Mouse (Mus musculus) forebrain, postnatal 0 days (tissue): ENCODE measurements around the gene Lztfl1. TPM values are rescaled to one million over a fixed set of nuclear protein-coding genes. Genes with fewer than 3 reads are reported as not detected.

Experiments used
- ATAC-seq: fragments of 200-750 bp; cut with Nextera tagmentation; 2 replicates; pipeline ENCODE4 v1.8.0; 2017; ENCODE audit warnings: mild to moderate bottlenecking, moderate library complexity
- DNase-seq: peaks from one replicate; pipeline ENCODE4 v3.0.0-alpha.2; 2015
- H3K27ac ChIP-seq: fragments of 300-500 bp; sonication (generic); 2 replicates; pipeline ENCODE4 v1.5.1; 2014; ENCODE audit warnings: low read depth, mild to moderate bottlenecking, antibody characterized with exemption, low read length, moderate library complexity, mixed read lengths
- H3K27me3 ChIP-seq: fragments of 300-500 bp; sonication (generic); 2 replicates; pipeline ENCODE4 v1.6.1; 2014; ENCODE audit warnings: mild to moderate bottlenecking, low read length, mixed read lengths; ENCODE audit not compliant: insufficient read depth
- H3K36me3 ChIP-seq: fragments of 300-500 bp; sonication (generic); 2 replicates; pipeline ENCODE4 v1.6.1; 2014; ENCODE audit warnings: mild to moderate bottlenecking, moderate library complexity; ENCODE audit not compliant: insufficient read depth
- H3K4me1 ChIP-seq: fragments of 300-500 bp; sonication (generic); 2 replicates; pipeline ENCODE4 v1.6.1; 2014; ENCODE audit warnings: antibody characterized with exemption; ENCODE audit not compliant: insufficient read depth
- H3K4me2 ChIP-seq: fragments of 300-500 bp; sonication (generic); 2 replicates; pipeline ENCODE4 v1.6.1; 2014; ENCODE audit warnings: low read depth, mild to moderate bottlenecking, moderate library complexity
- H3K4me3 ChIP-seq: fragments of 300-500 bp; sonication (generic); 2 replicates; pipeline ENCODE4 v1.5.1; 2014; ENCODE audit warnings: low read depth, low read length, mixed read lengths
- H3K9ac ChIP-seq: fragments of 300-500 bp; sonication (generic); 2 replicates; pipeline ENCODE4 v1.6.1; 2014; ENCODE audit warnings: mild to moderate bottlenecking
- H3K9me3 ChIP-seq: fragments of 300-500 bp; sonication (generic); 2 replicates; pipeline ENCODE4 v1.6.1; 2016; ENCODE audit warnings: low read length
- CTCF ChIP-seq: sonication (generic); IDR thresholded peaks from 2 replicates; pipeline ENCODE4 v1.5.1; 2016; ENCODE audit warnings: antibody characterized with exemption, control low read depth, low read depth
- WGBS: fragments of 180-500 bp; shearing (Covaris S2); extraction: QIAGEN DNeasy Blood & Tissue Kit; methylation state at CpG from one replicate; pipeline ENCODE4 v1.1.7; 2014; 5-methylcytosine and 5-hydroxymethylcytosine counted together
- polyA plus RNA-seq: library from polyadenylated mRNA; unstranded; fragments of >200 nt; fragmentation: Nextera tagmentation; extraction: Ambion mirVana; gene quantifications from 2 replicates; pipeline ENCODE4 v1.2.1, GENCODE M21; 2015
- total RNA-seq: library from RNA; depleted of rRNA; stranded (reverse); fragments of >200 nt; gene quantifications from 2 replicates; pipeline ENCODE4 v1.2.3, GENCODE M21; 2014; rRNA removed

The Lztfl1 gene
- total RNA-seq (36.5 and 37.9 TPM in 2 replicates), polyA plus RNA-seq (37.5 and 42.3 TPM in 2 replicates)

- no peak for TF ChIP-seq CTCF
- Histone ChIP-seq H3K36me3 (no peaks in the 10 kb centered on the region), H3K9ac (peak within 1 kb of the TSS; percentile 75), H3K4me1 (0 out of 2 replicates have a peak, but pooled peaks cover 5% of the 10 kb centered on the region), H3K4me2 (peak within 1 kb of the TSS; percentile 68), H3K9me3 (no peaks in the 10 kb centered on the region), H3K27me3 (no peaks in the 10 kb centered on the region), H3K4me3 (peak within 1 kb of the TSS; percentile 84), H3K27ac (no peak within 1 kb of the TSS)
- WGBS: under 1% methylated on average over 55 of the region's 55 CpGs
- peak; percentile 99 for DNase-seq
- peak; percentile 99 for ATAC-seq
Measured at GRCm38 (mm10) chr9:123717186-123718008, at the start of gene Lztfl1. TSS of gene Lztfl1 (minus strand) at chr9:123717697.

GRCm38 (mm10) chr9:123766996-123767395 lies 49.5 kb upstream of the Lztfl1 start:
- WGBS: 90% methylated on average over 3 of the region's 3 CpGs
- no peak overlapping the region for H3K27ac ChIP-seq

GRCm38 (mm10) chr9:123763771-123764170 lies 46.3 kb upstream of the Lztfl1 start:
- no peaks in the 10 kb centered on the region for H3K9me3 ChIP-seq
- no peak for TF ChIP-seq CTCF
- H3K9ac ChIP-seq: no peak overlapping the region
- DNase-seq (no peak), ATAC-seq (no peak)
- H3K4me3 ChIP-seq: no peak overlapping the region
- no peaks in the 10 kb centered on the region for H3K27me3 ChIP-seq
- H3K4me2 ChIP-seq: no peak overlapping the region
- WGBS: 82% methylated on average over 3 of the region's 3 CpGs
- H3K27ac ChIP-seq: no peak overlapping the region
- H3K36me3 ChIP-seq: no peaks in the 10 kb centered on the region
- H3K4me1 ChIP-seq: no peaks in the 10 kb centered on the region

More at GRCm38 (mm10) chr9:123766996-123767395, 49.5 kb upstream of the Lztfl1 start:
- no peak for DNase-seq
- Histone ChIP-seq H3K36me3 (no peaks in the 10 kb centered on the region), H3K9ac (no peak overlapping the region), H3K4me2 (no peak overlapping the region), H3K9me3 (no peaks in the 10 kb centered on the region), H3K27me3 (no peaks in the 10 kb centered on the region), H3K4me1 (no peaks in the 10 kb centered on the region), H3K4me3 (no peak overlapping the region)
- no peak for ATAC-seq
- TF ChIP-seq CTCF: no peak

- no peak for DNase-seq
- Histone ChIP-seq H3K27me3 (no peaks in the 10 kb centered on the region), H3K9me3 (no peaks in the 10 kb centered on the region), H3K4me1 (no peaks in the 10 kb centered on the region), H3K4me3 (no peak overlapping the region), H3K36me3 (no peaks in the 10 kb centered on the region), H3K4me2 (no peak overlapping the region), H3K9ac (no peak overlapping the region), H3K27ac (no peak overlapping the region)
- TF ChIP-seq CTCF: no peak
- 88% methylated on average over 4 of the region's 4 CpGs for WGBS
- no peak for ATAC-seq
Measured at GRCm38 (mm10) chr9:123762886-123763285, 45.4 kb upstream of the Lztfl1 start.

- H3K9me3 ChIP-seq: no peaks in the 10 kb centered on the region
- ATAC-seq: no peak
- WGBS: 90% methylated on average over 3 of the region's 3 CpGs
Measured at GRCm38 (mm10) chr9:123760806-123761205, 43.3 kb upstream of the Lztfl1 start.

GRCm38 (mm10) chr9:123758645-123759044 lies 41.1 kb upstream of the Lztfl1 start:
- 70% methylated on average over 4 of the region's 4 CpGs for WGBS
- Histone ChIP-seq H3K27ac (no peak overlapping the region), H3K4me3 (no peak overlapping the region), H3K4me2 (no peak overlapping the region), H3K36me3 (no peaks in the 10 kb centered on the region), H3K9me3 (no peaks in the 10 kb centered on the region), H3K9ac (no peak overlapping the region), H3K27me3 (no peaks in the 10 kb centered on the region), H3K4me1 (no peaks in the 10 kb centered on the region)
- DNase-seq: no peak
- no peak for TF ChIP-seq CTCF
- no peak for ATAC-seq

More at GRCm38 (mm10) chr9:123760806-123761205, 43.3 kb upstream of the Lztfl1 start:
- Histone ChIP-seq H3K36me3 (no peaks in the 10 kb centered on the region), H3K27me3 (no peaks in the 10 kb centered on the region), H3K4me3 (no peak overlapping the region), H3K4me1 (no peaks in the 10 kb centered on the region), H3K9ac (no peak overlapping the region), H3K4me2 (no peak overlapping the region), H3K27ac (no peak overlapping the region)
- no peak for DNase-seq
- no peak for TF ChIP-seq CTCF

- H3K9ac ChIP-seq: no peak overlapping the region
- H3K27me3 ChIP-seq: no peaks in the 10 kb centered on the region
- no peaks in the 10 kb centered on the region for H3K36me3 ChIP-seq
- DNase-seq (no peak), ATAC-seq (no peak)
- WGBS: 81% methylated on average over 1 of the region's 1 CpGs
- no peaks in the 10 kb centered on the region for H3K4me1 ChIP-seq
- no peak overlapping the region for H3K27ac ChIP-seq
- H3K9me3 ChIP-seq: no peaks in the 10 kb centered on the region
- no peak for TF ChIP-seq CTCF
- no peak overlapping the region for H3K4me2 ChIP-seq
- H3K4me3 ChIP-seq: no peak overlapping the region
Measured at GRCm38 (mm10) chr9:123758156-123758555, 40.7 kb upstream of the Lztfl1 start.
